Mouse (Mus musculus) heart, embryonic 16.5 days (tissue): ENCODE data around the gene Mkrn2. TPM values are rescaled to one million over a fixed set of nuclear protein-coding genes. Genes with fewer than 3 reads are reported as not detected.

Experiments
- ATAC-seq: fragments of 200-750 bp; cut with Nextera tagmentation; replicated peaks from 2 replicates; pipeline ENCODE4 v1.8.0; 2017; ENCODE audit warnings: moderate number of reproducible peaks; ENCODE audit not compliant: insufficient read depth, low FRiP score; ENCODE audit errors: extremely low read depth
- H3K27ac ChIP-seq: fragments of 300-500 bp; sonication (generic); 2 replicates; pipeline ENCODE4 v1.5.1; 2014; ENCODE audit warnings: mild to moderate bottlenecking, low read length, control low read depth, moderate library complexity
- H3K27me3 ChIP-seq: fragments of 300-500 bp; sonication (generic); 2 replicates; pipeline ENCODE4 v1.6.1; 2014; ENCODE audit warnings: low read length, mixed read lengths; ENCODE audit not compliant: control insufficient read depth, insufficient read depth
- H3K36me3 ChIP-seq: fragments of 300-500 bp; sonication (generic); 2 replicates; pipeline ENCODE4 v1.6.1; 2014; ENCODE audit not compliant: control insufficient read depth, insufficient read depth
- H3K4me1 ChIP-seq: fragments of 300-500 bp; sonication (generic); 2 replicates; pipeline ENCODE4 v1.6.1; 2014; ENCODE audit warnings: low read length, mixed read lengths; ENCODE audit not compliant: control insufficient read depth, insufficient read depth
- H3K4me2 ChIP-seq: fragments of 300-500 bp; sonication (generic); 2 replicates; pipeline ENCODE4 v1.6.1; 2014; ENCODE audit warnings: low read depth, mild to moderate bottlenecking, control low read depth, low read length
- H3K4me3 ChIP-seq: fragments of 300-500 bp; sonication (generic); 2 replicates; pipeline ENCODE4 v1.5.1; 2014; ENCODE audit warnings: mild to moderate bottlenecking, control low read depth, low read length
- H3K9ac ChIP-seq: fragments of 300-500 bp; sonication (generic); 2 replicates; pipeline ENCODE4 v1.6.1; 2014; ENCODE audit warnings: low read length, control low read depth
- H3K9me3 ChIP-seq: fragments of 300-500 bp; sonication (generic); replicated peaks from 2 replicates; pipeline ENCODE4 v1.6.1; 2016; ENCODE audit warnings: low read length; ENCODE audit not compliant: control insufficient read depth
- WGBS: fragments of 180-500 bp; shearing (Covaris S2); extraction: QIAGEN DNeasy Blood & Tissue Kit; methylation state at CpG from one replicate; pipeline ENCODE4 v1.1.7; 2014; 5-methylcytosine and 5-hydroxymethylcytosine counted together
- polyA plus RNA-seq: library from polyadenylated mRNA; unstranded; fragments of >200 nt; fragmentation: Nextera tagmentation; extraction: Ambion mirVana; gene quantifications from 2 replicates; pipeline ENCODE4 v1.2.1, GENCODE M21; 2015

Gene Mkrn2
- polyA plus RNA-seq, 1 experiment from 2014 or later: 26.2 TPM

GRCm38 (mm10) chr6:115594463-115594862 is 7.2 kb upstream of the Mkrn2 start:
- no peaks in the 10 kb centered on the region for H3K4me1 ChIP-seq
- H3K4me3 ChIP-seq: no peak overlapping the region
- no peaks in the 10 kb centered on the region for H3K27me3 ChIP-seq
- WGBS: 76% methylated on average over 3 of the region's 3 CpGs
- no peaks in the 10 kb centered on the region for H3K9me3 ChIP-seq
- H3K36me3 ChIP-seq: no peaks in the 10 kb centered on the region
- no peak overlapping the region for H3K4me2 ChIP-seq
- H3K9ac ChIP-seq: no peak overlapping the region
- ATAC-seq: no peak
- H3K27ac ChIP-seq: no peak overlapping the region

GRCm38 (mm10) chr6:115595667-115596066 is 6.0 kb upstream of the Mkrn2 start:
- no peaks in the 10 kb centered on the region for H3K27me3 ChIP-seq
- whole genome bisulfite sequencing: 62% methylated on average over 3 of the region's 3 CpGs
- H3K9ac ChIP-seq: no peak overlapping the region
- H3K4me2 ChIP-seq: no peak overlapping the region
- no peak overlapping the region for H3K27ac ChIP-seq
- no peak for ATAC-seq
- no peaks in the 10 kb centered on the region for H3K4me1 ChIP-seq
- H3K4me3 ChIP-seq: no peak overlapping the region
- no peaks in the 10 kb centered on the region for H3K9me3 ChIP-seq
- H3K36me3 ChIP-seq: no peaks in the 10 kb centered on the region

- H3K36me3 ChIP-seq: no peaks in the 10 kb centered on the region
- WGBS: 65% methylated on average over 4 of the region's 4 CpGs
- peaks cover 9% of the 10 kb centered on the region for H3K4me1 ChIP-seq
- H3K9ac ChIP-seq: peak overlapping the region; percentile 49; the same call in 1 of the 2 replicates
- no peak overlapping the region for H3K27ac ChIP-seq
- H3K27me3 ChIP-seq: no peaks in the 10 kb centered on the region
- ATAC-seq: no peak
- H3K4me3 ChIP-seq: peak overlapping the region; percentile 96
- peak overlapping the region; percentile 91 for H3K4me2 ChIP-seq
- H3K9me3 ChIP-seq: no peaks in the 10 kb centered on the region
These were observed 384 bp upstream of the Mkrn2 start for GRCm38 (mm10) chr6:115601322-115601714.

GRCm38 (mm10) chr6:115606461-115606860 is 4.8 kb downstream of the Mkrn2 start:
- Histone ChIP-seq H3K4me2 (no peak overlapping the region), H3K9me3 (no peaks in the 10 kb centered on the region), H3K4me3 (no peak overlapping the region), H3K36me3 (peaks cover 17% of the 10 kb centered on the region), H3K4me1 (peaks cover 12% of the 10 kb centered on the region), H3K27me3 (no peaks in the 10 kb centered on the region), H3K27ac (no peak overlapping the region), H3K9ac (no peak overlapping the region)
- WGBS: 76% methylated on average over 1 of the region's 1 CpGs
- no peak for ATAC-seq

- no peaks in the 10 kb centered on the region for H3K9me3 ChIP-seq
- WGBS: 68% methylated on average over 4 of the region's 4 CpGs
- no peak for ATAC-seq
- H3K36me3 ChIP-seq: peaks cover 17% of the 10 kb centered on the region
- H3K27me3 ChIP-seq: no peaks in the 10 kb centered on the region
- H3K4me3 ChIP-seq: no peak overlapping the region
- no peak overlapping the region for H3K27ac ChIP-seq
- H3K9ac ChIP-seq: no peak overlapping the region
- peaks cover 10% of the 10 kb centered on the region for H3K4me1 ChIP-seq
- no peak overlapping the region for H3K4me2 ChIP-seq
These were observed 5.7 kb downstream of the Mkrn2 start for GRCm38 (mm10) chr6:115607429-115607828.

GRCm38 (mm10) chr6:115609121-115609520 is 7.4 kb downstream of the Mkrn2 start:
- Histone ChIP-seq H3K9ac (no peak overlapping the region), H3K27ac (no peak overlapping the region), H3K4me2 (no peak overlapping the region), H3K36me3 (peaks cover 24% of the 10 kb centered on the region), H3K9me3 (no peaks in the 10 kb centered on the region), H3K27me3 (no peaks in the 10 kb centered on the region), H3K4me3 (no peak overlapping the region), H3K4me1 (0 out of 2 replicates have a peak, but pooled peaks cover 3% of the 10 kb centered on the region)
- ATAC-seq: no peak
- WGBS: 66% methylated on average over 3 of the region's 3 CpGs

- Histone ChIP-seq H3K4me2 (no peak overlapping the region), H3K36me3 (peaks cover 31% of the 10 kb centered on the region), H3K27ac (no peak overlapping the region), H3K9ac (no peak overlapping the region), H3K4me1 (0 out of 2 replicates have a peak, but pooled peaks cover 3% of the 10 kb centered on the region), H3K4me3 (no peak overlapping the region), H3K27me3 (no peaks in the 10 kb centered on the region), H3K9me3 (no peaks in the 10 kb centered on the region)
- WGBS: 92% methylated on average over 5 of the region's 5 CpGs
- no peak for ATAC-seq
These were observed 8.6 kb downstream of the Mkrn2 start for GRCm38 (mm10) chr6:115610301-115610700.

- H3K9me3 ChIP-seq: no peaks in the 10 kb centered on the region
- no peaks in the 10 kb centered on the region for H3K27me3 ChIP-seq
- ATAC-seq: no peak
- no peak overlapping the region for H3K9ac ChIP-seq
- no peaks in the 10 kb centered on the region for H3K4me1 ChIP-seq
- H3K36me3 ChIP-seq: peaks cover 54% of the 10 kb centered on the region
- no peak overlapping the region for H3K27ac ChIP-seq
- H3K4me3 ChIP-seq: no peak overlapping the region
- no peak overlapping the region for H3K4me2 ChIP-seq
These were observed 12.1 kb downstream of the Mkrn2 start for GRCm38 (mm10) chr6:115613793-115614192.

GRCm38 (mm10) chr6:115615983-115616382 is 14.3 kb downstream of the Mkrn2 start:
- 80% methylated on average over 3 of the region's 3 CpGs for WGBS
- Histone ChIP-seq H3K4me1 (no peaks in the 10 kb centered on the region), H3K27me3 (no peaks in the 10 kb centered on the region), H3K36me3 (peaks cover 63% of the 10 kb centered on the region), H3K4me2 (no peak overlapping the region), H3K9ac (no peak overlapping the region), H3K27ac (no peak overlapping the region), H3K4me3 (no peak overlapping the region), H3K9me3 (no peaks in the 10 kb centered on the region)
- no peak for ATAC-seq

GRCm38 (mm10) chr6:115619818-115620217 is 18.1 kb downstream of the Mkrn2 start:
- no peak for ATAC-seq
- WGBS: 77% methylated on average over 10 of the region's 10 CpGs

More at GRCm38 (mm10) chr6:115619818-115620217, 18.1 kb downstream of the Mkrn2 start:
- Histone ChIP-seq H3K36me3 (peaks cover 80% of the 10 kb centered on the region), H3K4me1 (no peaks in the 10 kb centered on the region), H3K9ac (no peak overlapping the region), H3K4me2 (no peak overlapping the region), H3K9me3 (no peaks in the 10 kb centered on the region), H3K27me3 (no peaks in the 10 kb centered on the region), H3K4me3 (no peak overlapping the region), H3K27ac (no peak overlapping the region)
